Mouse (Mus musculus): Measurements from ENCODE around the gene Prrc2a. TPM values are rescaled to one million over a fixed set of nuclear protein-coding genes. Genes with fewer than 3 reads are reported as not detected.

The Prrc2a gene
- polyA plus RNA-seq, 1 experiment: 162 TPM

DNA sequence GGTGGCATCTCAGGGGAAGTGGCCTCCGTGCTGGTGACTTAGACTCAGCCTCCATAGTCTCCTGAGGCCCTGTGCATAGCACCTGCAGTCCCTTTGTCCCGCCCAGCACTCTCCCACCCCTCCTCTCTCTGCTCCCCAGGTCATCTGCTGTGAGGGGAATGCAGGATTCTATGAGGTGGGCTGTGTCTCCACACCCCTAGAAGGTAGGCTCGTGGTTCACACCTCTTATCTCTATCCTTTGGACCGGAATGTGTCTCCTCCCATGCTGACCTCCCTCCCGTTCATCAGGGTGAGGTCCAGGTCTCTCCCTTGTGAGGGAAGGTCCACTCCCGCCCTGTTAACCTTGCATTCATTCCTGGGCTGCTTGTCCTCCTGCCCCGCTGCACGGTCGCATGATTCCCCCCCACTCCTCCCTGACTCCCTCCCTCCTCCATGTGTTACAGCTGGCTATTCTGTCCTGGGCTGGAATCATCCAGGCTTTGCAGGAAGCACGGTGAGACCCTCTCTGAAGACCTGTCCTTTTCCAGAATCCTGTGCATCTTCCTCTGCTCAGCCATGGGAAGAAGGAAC is 64.4 kb downstream of the Prrc2a start:
- Histone ChIP-seq H3K4me3 (ENCODE audit: insufficient read depth, low read length) (no peak overlapping the region), H3K4me1 (ENCODE audit: control insufficient read depth, insufficient read depth, low read length) (no peaks in the 10 kb centered on the region), H3K27ac (ENCODE audit: insufficient read depth, low read depth, low read length) (no peak overlapping the region)
- no peak for TF ChIP-seq POLR2A (IDR thresholded peaks at IDR 0.05; ENCODE audit: borderline replicate concordance, low read depth, low read length)
- TF ChIP-seq CTCF (IDR thresholded peaks at IDR 0.05; ENCODE audit: low read depth, low read length): no peak

Other genes with a start within 250 kb of the Prrc2a start
- 73.6 and 73.9 TPM in 2 replicates for gene Neu1, start 233.6 kb downstream of the Prrc2a start, polyA plus RNA-seq (2012; ENCODE audit: insufficient read depth, insufficient read length, missing spikeins)
- gene Hspa1b, start 205.7 kb downstream of the Prrc2a start, polyA plus RNA-seq (2012; ENCODE audit: insufficient read depth, insufficient read length, missing spikeins): 1.2 and 1.5 TPM in 2 replicates
- not detected in 2 replicates for gene Gm20481, start 195.0 kb downstream of the Prrc2a start, polyA plus RNA-seq (2012; ENCODE audit: insufficient read depth, insufficient read length, missing spikeins)
- 1.3 TPM in 2 replicates for gene Hspa1a, start 192.7 kb downstream of the Prrc2a start, polyA plus RNA-seq (2012; ENCODE audit: insufficient read depth, insufficient read length, missing spikeins)
- gene Hspa1l, start 192.2 kb downstream of the Prrc2a start, polyA plus RNA-seq (2012; ENCODE audit: insufficient read depth, insufficient read length, missing spikeins): not detected in 2 replicates
- gene Lsm2, start 183.0 kb downstream of the Prrc2a start, polyA plus RNA-seq (2012; ENCODE audit: insufficient read depth, insufficient read length, missing spikeins): 37.1 and 44.0 TPM in 2 replicates
- 28.4 and 35.2 TPM in 2 replicates for gene Vars, start 163.9 kb downstream of the Prrc2a start, polyA plus RNA-seq (2012; ENCODE audit: insufficient read depth, insufficient read length, missing spikeins)
- gene Vwa7, start 148.3 kb downstream of the Prrc2a start, polyA plus RNA-seq (2012; ENCODE audit: insufficient read depth, insufficient read length, missing spikeins): 0.31 and 0.34 TPM in 2 replicates
- not detected in 2 replicates for gene Sapcd1, start 136.9 kb downstream of the Prrc2a start, polyA plus RNA-seq (2012; ENCODE audit: insufficient read depth, insufficient read length, missing spikeins)
- 2.4 and 3.2 TPM in 2 replicates for gene Msh5, start 118.2 kb downstream of the Prrc2a start, polyA plus RNA-seq (2012; ENCODE audit: insufficient read depth, insufficient read length, missing spikeins)
- 357 and 381 TPM in 2 replicates for gene Clic1, start 114.9 kb downstream of the Prrc2a start, polyA plus RNA-seq (2012; ENCODE audit: insufficient read depth, insufficient read length, missing spikeins)
- gene Ddah2, start 105.9 kb downstream of the Prrc2a start, polyA plus RNA-seq (2012; ENCODE audit: insufficient read depth, insufficient read length, missing spikeins): 9.0 and 10.9 TPM in 2 replicates
- gene Ly6g6c, start 99.5 kb downstream of the Prrc2a start, polyA plus RNA-seq (2012; ENCODE audit: insufficient read depth, insufficient read length, missing spikeins): not detected in 2 replicates
- not detected in 2 replicates for gene Mpig6b, start 98.7 kb downstream of the Prrc2a start, polyA plus RNA-seq (2012; ENCODE audit: insufficient read depth, insufficient read length, missing spikeins)
- gene Ly6g6e, start 88.0 kb downstream of the Prrc2a start, polyA plus RNA-seq (2012; ENCODE audit: insufficient read depth, insufficient read length, missing spikeins): not detected in 2 replicates
- gene Ly6g6d, start 86.8 kb downstream of the Prrc2a start, polyA plus RNA-seq (2012; ENCODE audit: insufficient read depth, insufficient read length, missing spikeins): 1.0 TPM in 1 of 2 replicates, not detected in the other
- not detected in 2 replicates for gene Ly6g6f, start 79.3 kb downstream of the Prrc2a start, polyA plus RNA-seq (2012; ENCODE audit: insufficient read depth, insufficient read length, missing spikeins)
- 39.8 and 40.7 TPM in 2 replicates for gene Abhd16a, start 75.6 kb downstream of the Prrc2a start, polyA plus RNA-seq (2012; ENCODE audit: insufficient read depth, insufficient read length, missing spikeins)
- not detected in 2 replicates for gene Ly6g5c, start 56.6 kb downstream of the Prrc2a start, polyA plus RNA-seq (2012; ENCODE audit: insufficient read depth, insufficient read length, missing spikeins)
- 0.54 and 0.92 TPM in 2 replicates for gene Ly6g5b, start 49.5 kb downstream of the Prrc2a start, polyA plus RNA-seq (2012; ENCODE audit: insufficient read depth, insufficient read length, missing spikeins)
- gene Gpank1, start 43.4 kb downstream of the Prrc2a start, polyA plus RNA-seq (2012; ENCODE audit: insufficient read depth, insufficient read length, missing spikeins): 24.6 and 29.1 TPM in 2 replicates
- gene Csnk2b, start 42.8 kb downstream of the Prrc2a start, polyA plus RNA-seq (2012; ENCODE audit: insufficient read depth, insufficient read length, missing spikeins): 136 and 143 TPM in 2 replicates
- gene D17H6S53E, start 38.5 kb downstream of the Prrc2a start, polyA plus RNA-seq (2012; ENCODE audit: insufficient read depth, insufficient read length, missing spikeins): 29.2 and 30.4 TPM in 2 replicates
- gene Apom, start 32.8 kb downstream of the Prrc2a start, polyA plus RNA-seq (2012; ENCODE audit: insufficient read depth, insufficient read length, missing spikeins): not detected in 2 replicates
- gene Bag6, start 29.7 kb downstream of the Prrc2a start, polyA plus RNA-seq (2012; ENCODE audit: insufficient read depth, insufficient read length, missing spikeins): 151 and 166 TPM in 2 replicates
- gene Aif1, start 11.2 kb upstream of the Prrc2a start, polyA plus RNA-seq (2012; ENCODE audit: insufficient read depth, insufficient read length, missing spikeins): 420 and 469 TPM in 2 replicates
- 811 and 856 TPM in 2 replicates for gene Lst1, start 23.5 kb upstream of the Prrc2a start, polyA plus RNA-seq (2012; ENCODE audit: insufficient read depth, insufficient read length, missing spikeins)
- gene Ltb, start 29.5 kb upstream of the Prrc2a start, polyA plus RNA-seq (2012; ENCODE audit: insufficient read depth, insufficient read length, missing spikeins): not detected in 2 replicates
- 11.9 and 12.8 TPM in 2 replicates for gene Tnf, start 37.1 kb upstream of the Prrc2a start, polyA plus RNA-seq (2012; ENCODE audit: insufficient read depth, insufficient read length, missing spikeins)
- not detected in 2 replicates for gene Lta, start 40.5 kb upstream of the Prrc2a start, polyA plus RNA-seq (2012; ENCODE audit: insufficient read depth, insufficient read length, missing spikeins)
- not detected in 2 replicates for gene Gm16181, start 55.9 kb upstream of the Prrc2a start, polyA plus RNA-seq (2012; ENCODE audit: insufficient read depth, insufficient read length, missing spikeins)
- 11.2 and 15.1 TPM in 2 replicates for gene Atp6v1g2, start 68.8 kb upstream of the Prrc2a start, polyA plus RNA-seq (2012; ENCODE audit: insufficient read depth, insufficient read length, missing spikeins)
- 15.5 and 15.7 TPM in 2 replicates for gene Nfkbil1, start 70.9 kb upstream of the Prrc2a start, polyA plus RNA-seq (2012; ENCODE audit: insufficient read depth, insufficient read length, missing spikeins)
- 164 and 169 TPM in 2 replicates for gene Ddx39b, start 76.8 kb upstream of the Prrc2a start, polyA plus RNA-seq (2012; ENCODE audit: insufficient read depth, insufficient read length, missing spikeins)
- 2,808 and 2,856 TPM in 2 replicates for gene H2-D1, start 97.8 kb upstream of the Prrc2a start, polyA plus RNA-seq (2012; ENCODE audit: insufficient read depth, insufficient read length, missing spikeins)
- gene H2-Q1, start 155.5 kb upstream of the Prrc2a start, polyA plus RNA-seq (2012; ENCODE audit: insufficient read depth, insufficient read length, missing spikeins): 0.63 and 0.80 TPM in 2 replicates
- 0.91 and 1.2 TPM in 2 replicates for gene H2-Q2, start 177.3 kb upstream of the Prrc2a start, polyA plus RNA-seq (2012; ENCODE audit: insufficient read depth, insufficient read length, missing spikeins)
- gene H2-Q4, start 214.7 kb upstream of the Prrc2a start, polyA plus RNA-seq (2012; ENCODE audit: insufficient read depth, insufficient read length, missing spikeins): 87.8 and 102 TPM in 2 replicates